Mouse (Mus musculus): ENCODE data around the gene Olfr951. TPM values are rescaled to one million over a fixed set of nuclear protein-coding genes. Genes with fewer than 3 reads are reported as not detected.

The Olfr951 gene
- not detected in 2 replicates for polyA plus RNA-seq (2016; fragmentation: Nextera tagmentation; extraction: Ambion mirVana)

- Histone ChIP-seq H3K4me1 (no peaks in the 10 kb centered on the region), H3K36me3 (no peaks in the 10 kb centered on the region), H3K9ac (replicated peaks) (no peak within 1 kb of the TSS), H3K4me3 (no peak within 1 kb of the TSS), H3K27me3 (no peaks in the 10 kb centered on the region), H3K9me3 (no peaks in the 10 kb centered on the region), H3K4me2 (replicated peaks) (no peak within 1 kb of the TSS), H3K27ac (replicated peaks) (no peak within 1 kb of the TSS)
- WGBS: 91% methylated on average over 2 of the region's 2 CpGs
- ATAC-seq (ENCODE audit: low FRiP score, low read depth): no peak
Measured at GRCm38 (mm10) chr9:39387110-39387509, at the start of gene Olfr951. TSS of gene Olfr951 (plus strand) at chr9:39387410.

GRCm38 (mm10) chr9:39427048-39427447 lies 39.8 kb downstream of the Olfr951 start, which contains the start of gene Olfr952:
TSS of gene Olfr952 (minus strand) at chr9:39427148.
- Histone ChIP-seq H3K9ac (replicated peaks) (no peak within 1 kb of the TSS), H3K27ac (replicated peaks) (no peak within 1 kb of the TSS), H3K27me3 (no peaks in the 10 kb centered on the region), H3K4me2 (replicated peaks) (no peak within 1 kb of the TSS), H3K36me3 (no peaks in the 10 kb centered on the region), H3K4me1 (no peaks in the 10 kb centered on the region), H3K4me3 (no peak within 1 kb of the TSS), H3K9me3 (no peaks in the 10 kb centered on the region)
- no peak for ATAC-seq (ENCODE audit: low FRiP score, low read depth)

Other genes starting within 250 kb of the Olfr951 start
- not detected in 2 replicates for gene Olfr943, start 221.1 kb upstream of the Olfr951 start, polyA plus RNA-seq (2016; fragmentation: Nextera tagmentation; extraction: Ambion mirVana)
- not detected in 2 replicates for gene Olfr944, start 185.5 kb upstream of the Olfr951 start, polyA plus RNA-seq (2016; fragmentation: Nextera tagmentation; extraction: Ambion mirVana)
- gene Olfr1537, start 137.4 kb upstream of the Olfr951 start, polyA plus RNA-seq (2016; fragmentation: Nextera tagmentation; extraction: Ambion mirVana): not detected in 2 replicates
- not detected in 2 replicates for gene Olfr945, start 110.6 kb upstream of the Olfr951 start, polyA plus RNA-seq (2016; fragmentation: Nextera tagmentation; extraction: Ambion mirVana)
- gene Olfr948, start 61.4 kb upstream of the Olfr951 start, polyA plus RNA-seq (2016; fragmentation: Nextera tagmentation; extraction: Ambion mirVana): not detected in 2 replicates
- gene Olfr952, start 39.7 kb downstream of the Olfr951 start, polyA plus RNA-seq (2016; fragmentation: Nextera tagmentation; extraction: Ambion mirVana): not detected in 2 replicates
- not detected in 2 replicates for gene Olfr954, start 69.3 kb downstream of the Olfr951 start, polyA plus RNA-seq (2016; fragmentation: Nextera tagmentation; extraction: Ambion mirVana)
- gene Olfr955, start 84.5 kb downstream of the Olfr951 start, polyA plus RNA-seq (2016; fragmentation: Nextera tagmentation; extraction: Ambion mirVana): not detected in 2 replicates
- not detected in 2 replicates for gene Olfr44, start 106.6 kb downstream of the Olfr951 start, polyA plus RNA-seq (2016; fragmentation: Nextera tagmentation; extraction: Ambion mirVana)
- gene Olfr957, start 128.4 kb downstream of the Olfr951 start, polyA plus RNA-seq (2016; fragmentation: Nextera tagmentation; extraction: Ambion mirVana): not detected in 2 replicates
- not detected in 2 replicates for gene Olfr958, start 166.6 kb downstream of the Olfr951 start, polyA plus RNA-seq (2016; fragmentation: Nextera tagmentation; extraction: Ambion mirVana)
- gene Olfr959, start 188.2 kb downstream of the Olfr951 start, polyA plus RNA-seq (2016; fragmentation: Nextera tagmentation; extraction: Ambion mirVana): not detected in 2 replicates
- 23.2 and 23.6 TPM in 2 replicates for gene AW551984, start 217.0 kb downstream of the Olfr951 start, polyA plus RNA-seq (2016; fragmentation: Nextera tagmentation; extraction: Ambion mirVana)
- not detected in 2 replicates for gene Olfr148, start 223.2 kb downstream of the Olfr951 start, polyA plus RNA-seq (2016; fragmentation: Nextera tagmentation; extraction: Ambion mirVana)
- gene Olfr960, start 234.0 kb downstream of the Olfr951 start, polyA plus RNA-seq (2016; fragmentation: Nextera tagmentation; extraction: Ambion mirVana): not detected in 2 replicates